Mouse (Mus musculus) forebrain, embryonic 11.5 days (tissue): ENCODE measurements around the gene Tbk1. TPM values are rescaled to one million over a fixed set of nuclear protein-coding genes. Genes with fewer than 3 reads are reported as not detected.

Experiments used
- ATAC-seq: fragments of 200-750 bp; cut with Nextera tagmentation; replicated peaks from 2 replicates; pipeline ENCODE4 v1.8.0; 2017; ENCODE audit warnings: moderate TSS enrichment; ENCODE audit not compliant: low FRiP score
- DNase-seq: peaks from one replicate; pipeline ENCODE4 v3.0.0-alpha.2; 2017; ENCODE audit warnings: low spot score
- H3K27ac ChIP-seq: fragments of 300-500 bp; sonication (generic); 2 replicates; pipeline ENCODE4 v1.5.1; 2014; ENCODE audit warnings: low read depth, low read length
- H3K27me3 ChIP-seq: fragments of 300-500 bp; sonication (generic); 2 replicates; pipeline ENCODE4 v1.6.1; 2014; ENCODE audit warnings: mild to moderate bottlenecking, low read length, mixed read lengths; ENCODE audit not compliant: control insufficient read depth, insufficient read depth
- H3K36me3 ChIP-seq: fragments of 300-500 bp; sonication (generic); 2 replicates; pipeline ENCODE4 v1.6.1; 2014; ENCODE audit warnings: mild to moderate bottlenecking, low read length, moderate library complexity, mixed read lengths; ENCODE audit not compliant: control insufficient read depth, insufficient read depth
- H3K4me1 ChIP-seq: fragments of 300-500 bp; sonication (generic); replicated peaks from 2 replicates; pipeline ENCODE4 v1.6.1; 2014; ENCODE audit warnings: low read length, mixed read lengths; ENCODE audit not compliant: control insufficient read depth, insufficient read depth
- H3K4me2 ChIP-seq: fragments of 300-500 bp; sonication (generic); 2 replicates; pipeline ENCODE4 v1.6.1; 2014; ENCODE audit warnings: low read depth, mild to moderate bottlenecking, low read length, moderate library complexity, mixed read lengths; ENCODE audit not compliant: severe bottlenecking
- H3K4me3 ChIP-seq: fragments of 300-500 bp; sonication (generic); 2 replicates; pipeline ENCODE4 v1.5.1; 2014; ENCODE audit warnings: low read depth, low read length
- H3K9ac ChIP-seq: fragments of 300-500 bp; sonication (generic); 2 replicates; pipeline ENCODE4 v1.6.1; 2014; ENCODE audit warnings: low read length
- H3K9me3 ChIP-seq: fragments of 300-500 bp; sonication (generic); 2 replicates; pipeline ENCODE4 v1.6.1; 2016; ENCODE audit warnings: low read length, mixed read lengths; ENCODE audit not compliant: control insufficient read depth
- WGBS: fragments of 180-500 bp; shearing (Covaris S2); extraction: QIAGEN DNeasy Blood & Tissue Kit; methylation state at CpG from one replicate; pipeline ENCODE4 v1.1.7; 2014; 5-methylcytosine and 5-hydroxymethylcytosine counted together
- polyA plus RNA-seq: library from polyadenylated mRNA; unstranded; fragments of >200 nt; fragmentation: Nextera tagmentation; extraction: Ambion mirVana; gene quantifications from 2 replicates; pipeline ENCODE4 v1.2.1, GENCODE M21; 2014

Gene Tbk1
- polyA plus RNA-seq, 1 experiment from 2014 or later = 36.2 TPM

GRCm38 (mm10) chr10:121604632-121605344 is 18.2 kb upstream of the Tbk1 start:
- no peak overlapping the region for H3K9ac ChIP-seq
- no peak overlapping the region for H3K4me3 ChIP-seq
- H3K36me3 ChIP-seq = peaks cover 26% of the 10 kb centered on the region
- DNase-seq (no peak), ATAC-seq (no peak)
- no peak overlapping the region for H3K27ac ChIP-seq
- H3K4me2 ChIP-seq = no peak overlapping the region
- H3K9me3 ChIP-seq = no peaks in the 10 kb centered on the region
- no peaks in the 10 kb centered on the region for H3K27me3 ChIP-seq
- WGBS = 96% methylated on average over 13 of the region's 13 CpGs
- no peaks in the 10 kb centered on the region for H3K4me1 ChIP-seq

- no peaks in the 10 kb centered on the region for H3K27me3 ChIP-seq
- ATAC-seq (no peak), DNase-seq (no peak)
- peaks cover 24% of the 10 kb centered on the region for H3K36me3 ChIP-seq
- no peak overlapping the region for H3K9ac ChIP-seq
- H3K4me3 ChIP-seq = no peak overlapping the region
- 92% methylated on average over 4 of the region's 4 CpGs for WGBS
- H3K4me2 ChIP-seq = no peak overlapping the region
- no peak overlapping the region for H3K27ac ChIP-seq
- H3K4me1 ChIP-seq = no peaks in the 10 kb centered on the region
- no peaks in the 10 kb centered on the region for H3K9me3 ChIP-seq
Observed at GRCm38 (mm10) chr10:121603556-121603955, 17.0 kb upstream of the Tbk1 start.

GRCm38 (mm10) chr10:121601272-121601671 is 14.7 kb upstream of the Tbk1 start:
- Histone ChIP-seq H3K9me3 (no peaks in the 10 kb centered on the region), H3K4me1 (no peaks in the 10 kb centered on the region), H3K27ac (no peak overlapping the region), H3K36me3 (peaks cover 19% of the 10 kb centered on the region), H3K9ac (no peak overlapping the region), H3K4me2 (no peak overlapping the region), H3K27me3 (no peaks in the 10 kb centered on the region), H3K4me3 (no peak overlapping the region)
- 86% methylated on average over 6 of the region's 6 CpGs for WGBS
- ATAC-seq (no peak), DNase-seq (no peak)

- DNase-seq = no peak
- no peak overlapping the region for H3K27ac ChIP-seq
- H3K36me3 ChIP-seq = peaks cover 3% of the 10 kb centered on the region; the same call in 1 of the 2 replicates
- no peak overlapping the region for H3K4me3 ChIP-seq
- no peaks in the 10 kb centered on the region for H3K9me3 ChIP-seq
- ATAC-seq = no peak
- H3K27me3 ChIP-seq = no peaks in the 10 kb centered on the region
- no peak overlapping the region for H3K4me2 ChIP-seq
- no peaks in the 10 kb centered on the region for H3K4me1 ChIP-seq
- no peak overlapping the region for H3K9ac ChIP-seq
- WGBS = 95% methylated on average over 9 of the region's 9 CpGs
Observed at GRCm38 (mm10) chr10:121596580-121596979, 10.0 kb upstream of the Tbk1 start.

- ATAC-seq (no peak), DNase-seq (no peak)
- Histone ChIP-seq H3K4me2 (no peak overlapping the region), H3K4me3 (no peak overlapping the region), H3K4me1 (no peaks in the 10 kb centered on the region), H3K9ac (no peak overlapping the region), H3K9me3 (no peaks in the 10 kb centered on the region), H3K27ac (no peak overlapping the region), H3K27me3 (no peaks in the 10 kb centered on the region), H3K36me3 (peaks cover 6% of the 10 kb centered on the region; the same call in 1 of the 2 replicates)
- 94% methylated on average over 14 of the region's 14 CpGs for WGBS
Observed at GRCm38 (mm10) chr10:121591106-121591505, 4.5 kb upstream of the Tbk1 start.

GRCm38 (mm10) chr10:121587371-121587840 is 819 bp upstream of the Tbk1 start:
- no peaks in the 10 kb centered on the region for H3K9me3 ChIP-seq
- H3K4me3 ChIP-seq = peak overlapping the region; percentile 62
- 68% methylated on average over 6 of the region's 6 CpGs for WGBS
- H3K9ac ChIP-seq = peak overlapping the region; percentile 66; the same call in 1 of the 2 replicates
- H3K4me2 ChIP-seq = peak overlapping the region; percentile 66
- H3K27ac ChIP-seq = no peak overlapping the region
- no peak for DNase-seq
- H3K4me1 ChIP-seq = no peaks in the 10 kb centered on the region; the same call in 1 of the 2 replicates
- peaks cover 10% of the 10 kb centered on the region for H3K36me3 ChIP-seq
- no peak for ATAC-seq
- H3K27me3 ChIP-seq = no peaks in the 10 kb centered on the region

- ATAC-seq (peak; percentile 79), DNase-seq (no peak)
- no peak overlapping the region for H3K27ac ChIP-seq
- H3K4me2 ChIP-seq = peak overlapping the region; percentile 66
- peak overlapping the region; percentile 66 for H3K9ac ChIP-seq
- H3K9me3 ChIP-seq = no peaks in the 10 kb centered on the region
- peaks cover 7% of the 10 kb centered on the region for H3K36me3 ChIP-seq
- peak overlapping the region; percentile 62 for H3K4me3 ChIP-seq
- 4% methylated on average over 45 of the region's 48 CpGs for WGBS
- H3K27me3 ChIP-seq = no peaks in the 10 kb centered on the region
- no peaks in the 10 kb centered on the region; the same call in 1 of the 2 replicates for H3K4me1 ChIP-seq
Observed at GRCm38 (mm10) chr10:121585791-121586642, 570 bp downstream of the Tbk1 start.

GRCm38 (mm10) chr10:121585056-121585790 is 1.4 kb downstream of the Tbk1 start:
- Histone ChIP-seq H3K9me3 (no peaks in the 10 kb centered on the region), H3K27ac (no peak overlapping the region), H3K36me3 (peaks cover 9% of the 10 kb centered on the region), H3K4me3 (peak overlapping the region; percentile 62), H3K4me2 (peak overlapping the region; percentile 66; the same call in 1 of the 2 replicates), H3K9ac (peak overlapping the region; percentile 66), H3K4me1 (no peaks in the 10 kb centered on the region; the same call in 1 of the 2 replicates), H3K27me3 (no peaks in the 10 kb centered on the region)
- DNase-seq (no peak), ATAC-seq (no peak)
- WGBS = 90% methylated on average over 20 of the region's 20 CpGs
